ENCODE assay signal across 32 mouse cellular contexts in genomic region chr10:121529261-121529660, GRCm38 (mm10). TPM values are rescaled to one million over a fixed set of nuclear protein-coding genes. Genes with fewer than 3 reads are reported as not detected.
A peak's percentile ranks its signal among the peaks of the same experiment; 100 is the strongest.
DNase-seq lines count a peak whose midpoint lies in the region; ATAC-seq and TF ChIP-seq lines count a peak whose summit lies in the region.
"Had no signal": no experiment of that assay in that cellular context is flagged by ENCODE, and none has a peak within 500 bp of the region (broad histone marks: within the 10 kb centered on the region; RNA-seq: fewer than 3 reads in every experiment).

No protein-coding gene starts in this region.

- CTCF ChIA-PET in Patski (lab: Charles Lee), result no interaction called here

- H3K9me3 ChIP-seq in kidney, postnatal 0 days (replicated peaks; ENCODE audit: low read length), result no peaks in the 10 kb centered on the region
- no peaks in the 10 kb centered on the region for H3K9me3 ChIP-seq in lung, embryonic 14.5 days (ENCODE audit: low read depth, low read length)
- no peaks in the 10 kb centered on the region for H3K9me3 ChIP-seq in E14TG2a.4 (ENCODE audit: low read length)
- H3K9me3 ChIP-seq: heart, embryonic 10.5 days; heart, embryonic 15.5 days; hindbrain, embryonic 12.5 days; liver, embryonic 13.5 days; lung, embryonic 15.5 days; midbrain, embryonic 15.5 days; neural tube, embryonic 12.5 days had no signal

- POLR2A ChIA-PET in Patski (lab: Charles Lee), result interaction anchor here (0.5 kb wide), 1 partner anchor 146 kb away, joined by 3 read pairs; no protein-coding TSS in a partner anchor

- no peak overlapping the region for H3K4me3 ChIP-seq in kidney, postnatal 0 days (replicated peaks; ENCODE audit: low read depth, low read length)
- no peak overlapping the region for H3K4me3 ChIP-seq in lung, embryonic 14.5 days (ENCODE audit: low read depth, low read length)
- no peak overlapping the region for H3K4me3 ChIP-seq in E14TG2a.4 (replicated peaks; ENCODE audit: low read length)
- H3K4me3 ChIP-seq: erythroblast, embryonic 14.5 days; heart, embryonic 10.5 days; heart, embryonic 15.5 days; hindbrain, embryonic 12.5 days; kidney, embryonic 15.5 days; limb, embryonic 13.5 days; liver, embryonic 13.5 days; lung, embryonic 15.5 days; midbrain, embryonic 15.5 days; myocyte; neural tube, embryonic 12.5 days had no signal

- DNase-seq in kidney, postnatal 0 days (ENCODE audit: low spot score), result no peak
- no peak for DNase-seq in kidney, adult 11 months
- no peak for DNase-seq in lung, embryonic 14.5 days
- DNase-seq in lung, postnatal 36 days, result no peak
- DNase-seq in Patski (ENCODE audit: low read depth, low spot score), result no peak
- DNase-seq in cerebellum, postnatal 36 days, result no peak
- DNase-seq in retina, postnatal 1 day, result no peak
- DNase-seq: adrenal gland, postnatal 25 days; cerebellum, adult 18-20 months; cerebellum, postnatal 10 days; gastrocnemius, postnatal 10 days; heart, postnatal 36 days; kidney, adult 18-20 months; kidney, postnatal 36 days; layer of hippocampus, postnatal 36 days; liver, embryonic 13.5 days; right cerebral cortex, postnatal 4 days; thymus, postnatal 4 days had no signal

- no peaks in the 10 kb centered on the region for H3K36me3 ChIP-seq in kidney, postnatal 0 days (ENCODE audit: insufficient read depth, low read length)
- H3K36me3 ChIP-seq in lung, embryonic 14.5 days (ENCODE audit: insufficient read depth), result no peaks in the 10 kb centered on the region
- no peaks in the 10 kb centered on the region for H3K36me3 ChIP-seq in E14TG2a.4 (ENCODE audit: insufficient read depth, low read length)
- H3K36me3 ChIP-seq: G1E; heart, embryonic 10.5 days; heart, embryonic 15.5 days; hindbrain, embryonic 12.5 days; kidney, embryonic 15.5 days; limb, embryonic 13.5 days; liver, embryonic 13.5 days; lung, embryonic 15.5 days; midbrain, embryonic 15.5 days; neural tube, embryonic 12.5 days had no signal

- 0 out of 2 replicates have a peak, but pooled peaks have one; percentile 23 for TF ChIP-seq CTCF in kidney, postnatal 0 days (IDR thresholded peaks at IDR 0.05; ENCODE audit: low read depth)
- peak; percentile 38 for TF ChIP-seq CTCF in lung, embryonic 14.5 days (IDR thresholded peaks at IDR 0.05; ENCODE audit: low read depth)
- TF ChIP-seq CTCF in E14TG2a.4 (conservative IDR thresholded peaks at IDR 0.05; ENCODE audit: low read length) (peak; percentile 50), Patski (IDR thresholded peaks at IDR 0.05) (peak; percentile 51)

- no peaks in the 10 kb centered on the region for H3K4me1 ChIP-seq in kidney, postnatal 0 days (replicated peaks; ENCODE audit: insufficient read depth, low read length)
- H3K4me1 ChIP-seq in lung, embryonic 14.5 days (ENCODE audit: insufficient read depth), result no peaks in the 10 kb centered on the region
- peaks cover 30% of the 10 kb centered on the region for H3K4me1 ChIP-seq in E14TG2a.4 (replicated peaks; ENCODE audit: low read depth, low read length)
- H3K4me1 ChIP-seq: neural tube, embryonic 12.5 days had no signal

- H3K27ac ChIP-seq in kidney, postnatal 0 days, result no peak overlapping the region
- H3K27ac ChIP-seq in lung, embryonic 14.5 days (ENCODE audit: low read depth), result no peak overlapping the region
- H3K27ac ChIP-seq: heart, embryonic 10.5 days; heart, embryonic 15.5 days; hindbrain, embryonic 12.5 days; kidney, embryonic 15.5 days; limb, embryonic 13.5 days; liver, embryonic 13.5 days; lung, embryonic 15.5 days; macrophage; midbrain, embryonic 15.5 days; neural tube, embryonic 12.5 days had no signal

- no peak for ATAC-seq in kidney, postnatal 0 days (replicated peaks; ENCODE audit: low FRiP score, low read depth)
- no peak for ATAC-seq in lung, embryonic 14.5 days (ENCODE audit: insufficient read depth)
- no peak for ATAC-seq in Patski
- ATAC-seq: CD4-positive, CD25-positive, alpha-beta regulatory T cell, adult 4 months; midbrain, embryonic 15.5 days had no signal

- no peak overlapping the region for H3K4me2 ChIP-seq in kidney, postnatal 0 days (ENCODE audit: low read length)
- no peak overlapping the region for H3K4me2 ChIP-seq in lung, embryonic 14.5 days
- H3K4me2 ChIP-seq: heart, embryonic 15.5 days; hindbrain, embryonic 12.5 days; kidney, embryonic 15.5 days; limb, embryonic 13.5 days; liver, embryonic 13.5 days; lung, embryonic 15.5 days; midbrain, embryonic 15.5 days; neural tube, embryonic 12.5 days had no signal

- in situ Hi-C loops in Patski (cut with MboI; ENCODE audit: low pct_unique_long_range_greater_than_20kb), result no loop called here

- H3K9ac ChIP-seq in kidney, postnatal 0 days (ENCODE audit: low read depth, low read length), result no peak overlapping the region
- H3K9ac ChIP-seq in lung, embryonic 14.5 days, result no peak overlapping the region
- H3K9ac ChIP-seq: heart, embryonic 15.5 days; hindbrain, embryonic 12.5 days; kidney, embryonic 15.5 days; limb, embryonic 13.5 days; liver, embryonic 13.5 days; lung, embryonic 15.5 days; midbrain, embryonic 15.5 days; neural tube, embryonic 12.5 days had no signal

- H3K27me3 ChIP-seq in kidney, postnatal 0 days (ENCODE audit: insufficient read depth, low read length), result 0 out of 2 replicates have a peak, but pooled peaks cover 3% of the 10 kb centered on the region
- no peaks in the 10 kb centered on the region for H3K27me3 ChIP-seq in lung, embryonic 14.5 days (ENCODE audit: insufficient read depth, low read length)
- peaks cover 23% of the 10 kb centered on the region for H3K27me3 ChIP-seq in E14TG2a.4 (ENCODE audit: insufficient read depth, low read length)
- H3K27me3 ChIP-seq in Patski, result no peaks in the 10 kb centered on the region
- H3K27me3 ChIP-seq: hindbrain, embryonic 12.5 days; limb, embryonic 13.5 days; midbrain, embryonic 15.5 days; neural tube, embryonic 12.5 days had no signal

- 100% methylated on average over 1 of the region's 1 CpGs for WGBS in kidney, postnatal 0 days
- 76% methylated on average over 1 of the region's 1 CpGs for WGBS in lung, embryonic 14.5 days

RNA-seq across cellular contexts. Expression of gene Rassf3, which starts 53.1 kb away (rescaled TPM):
- 11.9 and 12.5 TPM in 2 replicates for polyA plus RNA-seq in kidney, postnatal 0 days (2015; fragmentation: Nextera tagmentation; extraction: Ambion mirVana)
- polyA plus RNA-seq in lung, embryonic 14.5 days (2014; fragmentation: Nextera tagmentation; extraction: Ambion mirVana), result 19.8 and 21.0 TPM in 2 replicates
- 27.0 TPM for polyA plus RNA-seq in Patski (2021)

RNA-seq across cellular contexts. Expression of gene Tbk1, which starts 57.3 kb away (rescaled TPM):
- polyA plus RNA-seq in kidney, postnatal 0 days (2015; fragmentation: Nextera tagmentation; extraction: Ambion mirVana), result 26.5 TPM in 2 replicates
- 38.1 and 39.6 TPM in 2 replicates for polyA plus RNA-seq in lung, embryonic 14.5 days (2014; fragmentation: Nextera tagmentation; extraction: Ambion mirVana)
- polyA plus RNA-seq in Patski (2021), result 43.5 TPM
